Mouse (Mus musculus) lung, postnatal 0 days (tissue): Measurements from ENCODE around the gene Slc18a2. TPM values are rescaled to one million over a fixed set of nuclear protein-coding genes. Genes with fewer than 3 reads are reported as not detected.

Experiments used
- ATAC-seq: fragments of 200-750 bp; cut with Nextera tagmentation; 2 replicates; pipeline ENCODE4 v1.8.0; 2017; ENCODE audit warnings: moderate library complexity
- DNase-seq: peaks from one replicate; pipeline ENCODE4 v3.0.0-alpha.2; 2016; ENCODE audit warnings: low spot score
- H3K27ac ChIP-seq: fragments of 300-500 bp; sonication (generic); 2 replicates; pipeline ENCODE4 v1.5.1; 2014; ENCODE audit warnings: antibody characterized with exemption, mild to moderate bottlenecking, low read length, mixed read lengths
- H3K27me3 ChIP-seq: fragments of 300-500 bp; sonication (generic); replicated peaks from 2 replicates; pipeline ENCODE4 v1.6.1; 2014; ENCODE audit warnings: low read length, mixed read lengths; ENCODE audit not compliant: insufficient read depth
- H3K36me3 ChIP-seq: fragments of 300-500 bp; sonication (generic); 2 replicates; pipeline ENCODE4 v1.6.1; 2014; ENCODE audit warnings: low read length, mixed read lengths; ENCODE audit not compliant: insufficient read depth
- H3K4me1 ChIP-seq: fragments of 300-500 bp; sonication (generic); 2 replicates; pipeline ENCODE4 v1.6.1; 2014; ENCODE audit warnings: antibody characterized with exemption, low read depth, low read length, mixed read lengths; ENCODE audit not compliant: insufficient read depth
- H3K4me2 ChIP-seq: fragments of 300-500 bp; sonication (generic); replicated peaks from 2 replicates; pipeline ENCODE4 v1.6.1; 2014; ENCODE audit warnings: low read depth, mild to moderate bottlenecking, low read length, moderate library complexity, mixed read lengths
- H3K4me3 ChIP-seq: fragments of 300-500 bp; sonication (generic); 2 replicates; pipeline ENCODE4 v1.5.1; 2014; ENCODE audit warnings: low read depth, low read length
- H3K9ac ChIP-seq: fragments of 300-500 bp; sonication (generic); replicated peaks from 2 replicates; pipeline ENCODE4 v1.6.1; 2014; ENCODE audit warnings: low read depth, mild to moderate bottlenecking
- H3K9me3 ChIP-seq: fragments of 300-500 bp; sonication (generic); 2 replicates; pipeline ENCODE4 v1.6.1; 2016; ENCODE audit warnings: low read length, mixed read lengths
- CTCF ChIP-seq: IDR thresholded peaks from 2 replicates; pipeline ENCODE4 v1.5.1; 2016; ENCODE audit warnings: antibody characterized with exemption, mild to moderate bottlenecking
- EP300 ChIP-seq: IDR thresholded peaks from 2 replicates; pipeline ENCODE4 v1.6.1; 2016; ENCODE audit warnings: antibody characterized with exemption, mild to moderate bottlenecking, control low read depth
- WGBS: fragments of 180-500 bp; shearing (Covaris S2); extraction: QIAGEN DNeasy Blood & Tissue Kit; methylation state at CpG from one replicate; pipeline ENCODE4 v1.1.7; 2014; 5-methylcytosine and 5-hydroxymethylcytosine counted together
- polyA plus RNA-seq: library from polyadenylated mRNA; unstranded; fragments of >200 nt; fragmentation: Nextera tagmentation; extraction: Ambion mirVana; gene quantifications from 2 replicates; pipeline ENCODE4 v1.2.1, GENCODE M21; 2015

The Slc18a2 gene
- polyA plus RNA-seq, 1 experiment from 2014 or later = 2.7 TPM

- Histone ChIP-seq H3K4me2 (no peak overlapping the region), H3K4me1 (no peaks in the 10 kb centered on the region), H3K27ac (no peak overlapping the region), H3K9me3 (no peaks in the 10 kb centered on the region), H3K27me3 (no peaks in the 10 kb centered on the region), H3K36me3 (no peaks in the 10 kb centered on the region), H3K9ac (no peak overlapping the region), H3K4me3 (no peak overlapping the region)
- TF ChIP-seq CTCF (no peak), EP300 (no peak)
- no peak for DNase-seq
- peak; percentile 40; the same call in 1 of the 2 replicates for ATAC-seq
- WGBS = 78% methylated on average over 6 of the region's 6 CpGs
Observed at GRCm38 (mm10) chr19:59289811-59290210, 29.1 kb downstream of the Slc18a2 start.

- Histone ChIP-seq H3K9ac (no peak overlapping the region), H3K4me2 (no peak overlapping the region), H3K4me1 (no peaks in the 10 kb centered on the region), H3K9me3 (no peaks in the 10 kb centered on the region), H3K27me3 (no peaks in the 10 kb centered on the region), H3K36me3 (no peaks in the 10 kb centered on the region), H3K4me3 (no peak overlapping the region), H3K27ac (no peak overlapping the region)
- no peak for ATAC-seq
- TF ChIP-seq CTCF (no peak), EP300 (no peak)
- no peak for DNase-seq
- WGBS = 82% methylated on average over 5 of the region's 5 CpGs
Observed at GRCm38 (mm10) chr19:59292183-59292839, 31.6 kb downstream of the Slc18a2 start.

GRCm38 (mm10) chr19:59315308-59315707 lies 54.6 kb downstream of the Slc18a2 start:
- Histone ChIP-seq H3K4me2 (no peak overlapping the region), H3K9me3 (no peaks in the 10 kb centered on the region), H3K9ac (no peak overlapping the region), H3K4me3 (no peak overlapping the region), H3K4me1 (no peaks in the 10 kb centered on the region), H3K27me3 (no peaks in the 10 kb centered on the region), H3K36me3 (no peaks in the 10 kb centered on the region; the same call in 1 of the 2 replicates), H3K27ac (no peak overlapping the region)
- ATAC-seq = no peak
- TF ChIP-seq EP300 (no peak), CTCF (peak; percentile 25; the same call in 1 of the 2 replicates)
- no peak for DNase-seq

GRCm38 (mm10) chr19:59316571-59316970 lies 55.9 kb downstream of the Slc18a2 start:
- DNase-seq = peak; percentile 42
- Histone ChIP-seq H3K9me3 (no peaks in the 10 kb centered on the region), H3K4me2 (no peak overlapping the region), H3K27ac (no peak overlapping the region), H3K4me1 (no peaks in the 10 kb centered on the region), H3K27me3 (no peaks in the 10 kb centered on the region), H3K9ac (no peak overlapping the region), H3K36me3 (no peaks in the 10 kb centered on the region; the same call in 1 of the 2 replicates), H3K4me3 (no peak overlapping the region)
- TF ChIP-seq EP300 = no peak
- TF ChIP-seq CTCF = peak; percentile 56
- ATAC-seq = no peak

GRCm38 (mm10) chr19:59321990-59322389 lies 61.3 kb downstream of the Slc18a2 start, which contains the start of gene Rps12-ps3:
Gene Rps12-ps3 (plus strand): TSS chr19:59322290.
- Histone ChIP-seq H3K4me2 (no peak within 1 kb of the TSS), H3K36me3 (no peaks in the 10 kb centered on the region), H3K9ac (no peak within 1 kb of the TSS), H3K27me3 (no peaks in the 10 kb centered on the region), H3K9me3 (no peaks in the 10 kb centered on the region), H3K4me1 (no peaks in the 10 kb centered on the region), H3K4me3 (no peak within 1 kb of the TSS), H3K27ac (no peak within 1 kb of the TSS)
- no peak for DNase-seq
- TF ChIP-seq EP300 = no peak
- no peak for TF ChIP-seq CTCF
- no peak for ATAC-seq
- 97% methylated on average over 12 of the region's 14 CpGs for WGBS

GRCm38 (mm10) chr19:59330816-59331225 lies 70.1 kb downstream of the Slc18a2 start:
- H3K4me2 ChIP-seq = no peak overlapping the region
- TF ChIP-seq EP300 (no peak), CTCF (no peak)

More at GRCm38 (mm10) chr19:59330816-59331225, 70.1 kb downstream of the Slc18a2 start:
- no peaks in the 10 kb centered on the region for H3K4me1 ChIP-seq
- no peak overlapping the region for H3K9ac ChIP-seq
- no peak for DNase-seq
- H3K4me3 ChIP-seq = no peak overlapping the region
- no peaks in the 10 kb centered on the region for H3K9me3 ChIP-seq
- no peak overlapping the region for H3K27ac ChIP-seq
- no peaks in the 10 kb centered on the region for H3K36me3 ChIP-seq
- ATAC-seq = no peak
- H3K27me3 ChIP-seq = no peaks in the 10 kb centered on the region
